Mouse (Mus musculus) lung, adult 2 months (tissue): Measurements from ENCODE around the gene H2-Eb1.

Source experiments
- CTCF ChIP-seq: fragments of 200-500 bp; IDR thresholded peaks from 2 replicates; pipeline ENCODE4 v1.5.1; 2011; ENCODE audit warnings: mild to moderate bottlenecking, low read length, control low read depth; ENCODE audit not compliant: insufficient read depth
- POLR2A ChIP-seq: fragments of 200-500 bp; IDR thresholded peaks from 2 replicates; pipeline ENCODE4 v1.6.1; 2011; ENCODE audit warnings: low read depth, mild to moderate bottlenecking, control low read depth, low read length, borderline replicate concordance; ENCODE audit errors: extremely low read depth

DNA sequence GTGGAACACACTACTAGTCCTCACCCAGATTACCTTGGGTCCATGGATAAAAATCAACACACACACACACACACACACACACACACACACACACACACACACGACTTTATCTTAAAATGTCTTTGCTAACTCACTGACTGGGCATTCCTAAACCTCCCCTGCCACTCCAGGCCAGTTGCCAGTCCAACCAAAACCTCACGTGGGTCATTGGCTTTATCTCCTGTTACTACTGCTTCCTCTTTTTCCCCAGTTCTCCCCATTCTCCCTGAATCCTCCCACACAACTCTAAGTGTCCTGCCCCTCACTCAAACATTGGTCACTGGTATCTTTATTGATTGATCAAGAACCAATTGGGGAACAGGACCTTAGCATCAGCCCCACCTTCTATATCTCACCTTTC is 11.6 kb downstream of the H2-Eb1 start:
- TF ChIP-seq CTCF (no peak), POLR2A (no peak)
